Mouse (Mus musculus): ENCODE measurements around the gene Tuba1c.
"Not testable (repeated sequence)": the region's sequence is repeated elsewhere in the genome, so short reads cannot be mapped to it uniquely, and the experiment has no call there.

The Tuba1c gene

DNA sequence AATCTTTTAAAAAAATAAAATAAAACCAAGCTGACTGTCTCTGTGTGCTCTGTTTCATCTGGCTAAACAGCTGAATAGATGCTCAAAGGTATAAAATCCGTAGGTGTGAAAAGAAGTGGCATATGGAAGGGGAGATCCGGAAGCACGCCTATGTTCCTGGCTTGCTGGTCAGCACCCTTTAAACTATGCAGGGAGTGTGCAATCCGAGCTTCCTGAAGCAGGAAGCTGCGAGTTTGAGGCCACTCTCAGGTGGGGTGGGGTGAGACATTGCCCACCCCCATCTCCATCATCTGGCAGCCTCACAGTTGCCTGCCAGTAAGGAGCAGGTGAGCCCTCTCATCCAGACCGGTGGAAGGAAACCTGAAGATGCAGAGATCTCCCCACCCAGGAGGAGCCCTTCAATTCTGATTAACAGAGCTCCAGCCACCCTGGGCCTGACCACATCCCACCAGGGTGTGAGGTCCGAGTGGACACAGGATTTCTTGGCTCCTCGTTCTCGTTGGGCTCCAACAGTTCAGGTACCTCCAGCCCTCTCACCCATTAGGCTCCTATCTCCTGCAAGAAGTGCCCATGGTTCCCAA is 44.4 kb downstream of the Tuba1c start, which contains the start of gene Troap:
TSS of gene Troap (plus strand) at position 557 of the 581 bp plus-strand sequence.
- no peak for DNase-seq

DNA sequence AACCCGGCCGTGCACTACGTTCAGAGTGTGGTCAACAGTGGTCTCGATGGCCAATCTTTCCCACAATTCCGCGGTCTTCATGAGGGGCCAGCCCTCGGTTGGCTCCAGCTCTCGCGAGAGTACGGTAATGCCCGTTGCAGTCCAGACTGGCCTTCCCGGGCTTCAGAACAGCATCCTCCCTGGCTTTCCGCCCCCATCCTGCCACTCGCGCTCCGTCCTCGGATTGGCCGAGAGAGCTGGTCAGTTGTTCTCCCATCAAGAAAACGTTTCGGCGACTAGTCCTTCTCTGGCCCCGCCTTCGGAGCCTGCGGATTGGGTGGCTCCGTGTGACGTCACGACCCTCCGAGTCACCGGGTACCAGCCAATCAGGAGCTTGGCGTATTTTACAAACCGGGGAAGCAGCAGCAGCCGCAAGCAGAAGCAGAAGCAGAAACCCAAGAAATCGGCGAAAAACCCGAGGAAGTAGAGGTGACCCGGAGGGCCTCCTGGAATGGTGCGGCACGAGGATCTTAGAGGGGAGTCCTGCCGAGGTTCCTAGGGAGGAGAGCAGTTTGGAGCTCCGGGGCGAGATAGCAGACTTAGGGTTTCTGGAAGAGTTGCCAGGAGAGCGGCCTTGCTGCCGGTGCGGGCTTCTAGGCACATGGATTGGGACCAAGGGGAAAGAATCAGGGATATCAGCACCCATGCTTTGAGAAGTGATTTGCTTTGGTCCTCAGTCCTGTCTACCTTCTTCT is 45.1 kb downstream of the Tuba1c start:
- DNase-seq, result peak; percentile 98 to 99

DNA sequence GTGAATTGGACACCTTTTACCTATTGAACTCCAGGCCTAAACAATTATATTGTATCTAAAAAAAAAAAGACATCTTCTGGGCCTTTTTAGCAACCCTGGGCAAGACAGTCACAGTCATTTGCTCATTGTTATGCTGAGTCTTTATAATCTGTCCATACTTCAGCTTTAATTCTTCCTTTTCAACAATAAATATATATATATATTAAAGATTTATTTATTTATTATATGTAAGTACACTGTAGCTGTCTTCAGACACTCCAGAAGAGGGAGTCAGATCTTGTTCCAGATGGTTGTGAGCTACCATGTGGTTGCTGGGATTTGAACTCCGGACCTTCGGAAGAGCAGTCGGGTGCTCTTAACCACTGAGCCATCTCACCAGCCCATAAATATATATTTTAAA is 46.3 kb downstream of the Tuba1c start:
- not testable (repeated sequence) for DNase-seq

DNA sequence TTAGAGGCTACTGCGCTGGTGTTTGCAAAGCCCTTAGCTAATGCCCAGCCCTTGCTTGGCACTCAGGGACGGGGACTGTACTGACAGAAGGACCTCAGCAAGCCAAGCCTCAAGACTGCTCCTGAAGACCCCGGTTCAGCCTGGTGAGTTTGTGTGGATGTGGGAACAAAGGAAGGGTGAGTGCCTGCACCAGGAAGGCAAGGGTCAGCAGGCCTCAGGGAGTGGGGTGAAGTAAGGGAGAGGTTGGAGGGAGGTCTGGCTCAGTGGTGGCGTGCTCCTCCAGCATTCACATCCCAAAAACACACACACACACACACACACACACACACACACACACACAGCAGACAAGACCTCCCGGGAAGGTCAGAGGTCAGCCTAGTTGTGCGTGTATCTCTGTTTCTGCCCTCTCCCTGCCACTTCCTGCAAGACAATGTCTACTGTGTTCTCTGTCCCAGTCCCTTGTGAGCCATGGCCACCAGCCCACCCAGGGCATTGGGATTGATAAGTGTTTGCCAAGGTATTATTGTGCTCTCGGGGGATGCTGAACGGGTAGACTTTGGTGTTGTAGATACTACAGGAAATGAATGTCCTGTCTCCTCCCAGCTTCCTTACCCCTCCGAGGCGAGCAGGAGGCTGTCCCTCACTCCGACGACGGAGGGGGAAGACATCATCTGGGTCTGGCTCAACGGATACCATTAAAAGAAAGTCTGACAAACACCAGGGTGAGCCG is 48.7 kb downstream of the Tuba1c start:
- DNase-seq, result no peak

DNA sequence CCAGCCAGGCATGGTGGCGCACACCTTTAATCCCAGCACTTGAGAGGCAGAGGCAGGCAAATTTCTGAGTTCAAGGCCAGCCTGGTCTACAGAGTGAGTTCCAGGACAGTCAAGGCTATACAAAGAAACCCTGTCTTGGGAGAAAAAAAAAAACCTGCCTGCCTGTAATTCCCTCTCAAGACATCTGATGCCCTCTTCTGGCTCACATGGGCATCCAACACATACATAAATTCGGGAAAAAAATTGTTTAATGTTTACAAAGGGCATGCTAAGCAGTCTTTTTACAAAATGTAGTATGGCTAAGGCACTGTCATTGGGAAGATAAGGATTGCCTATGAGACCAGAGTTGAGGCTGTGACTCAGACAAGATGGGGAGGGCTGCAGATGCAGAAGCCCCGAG is 50.1 kb downstream of the Tuba1c start:
- DNase-seq, result no peak

DNA sequence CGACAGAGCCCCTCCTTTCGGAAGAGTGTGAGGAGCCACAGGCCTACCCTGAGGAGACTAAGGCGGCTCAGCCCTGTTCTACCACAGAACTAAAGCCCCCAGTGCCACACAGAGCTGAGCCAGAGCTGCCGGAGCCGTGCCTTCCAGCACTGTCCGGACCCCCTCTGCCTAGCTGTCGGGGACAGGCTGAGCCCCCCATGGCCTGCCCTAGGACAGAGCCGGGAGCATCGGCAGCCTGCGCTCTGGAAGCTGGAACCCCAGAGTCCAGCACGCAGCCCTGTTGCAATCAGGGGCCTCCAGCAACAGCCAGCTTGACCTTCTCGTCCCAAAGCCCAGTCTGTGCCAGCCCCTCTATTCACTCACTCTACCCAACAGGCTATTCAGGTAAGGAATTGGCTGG is 52.6 kb downstream of the Tuba1c start:
- DNase-seq, result no peak

DNA sequence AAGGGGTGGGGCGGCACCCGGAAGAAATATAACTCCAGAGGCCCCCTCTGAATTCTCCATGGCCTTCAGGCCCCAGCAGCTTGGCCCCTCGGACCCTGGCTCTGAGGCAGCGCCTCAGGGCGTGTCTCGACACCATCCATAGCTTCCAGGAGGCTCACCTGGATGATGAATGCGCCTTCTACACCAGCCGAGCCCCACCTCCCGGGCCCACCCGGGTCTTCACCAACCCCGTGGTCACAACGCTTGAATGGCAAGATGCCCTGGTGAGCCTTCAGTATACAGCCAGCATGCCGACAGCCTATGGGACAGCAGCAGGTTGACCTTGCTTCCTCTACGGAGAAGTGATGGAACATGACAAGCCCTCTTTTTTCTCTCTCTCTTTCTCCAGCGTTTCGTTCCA is 53.1 kb downstream of the Tuba1c start:
- no peak for DNase-seq

DNA sequence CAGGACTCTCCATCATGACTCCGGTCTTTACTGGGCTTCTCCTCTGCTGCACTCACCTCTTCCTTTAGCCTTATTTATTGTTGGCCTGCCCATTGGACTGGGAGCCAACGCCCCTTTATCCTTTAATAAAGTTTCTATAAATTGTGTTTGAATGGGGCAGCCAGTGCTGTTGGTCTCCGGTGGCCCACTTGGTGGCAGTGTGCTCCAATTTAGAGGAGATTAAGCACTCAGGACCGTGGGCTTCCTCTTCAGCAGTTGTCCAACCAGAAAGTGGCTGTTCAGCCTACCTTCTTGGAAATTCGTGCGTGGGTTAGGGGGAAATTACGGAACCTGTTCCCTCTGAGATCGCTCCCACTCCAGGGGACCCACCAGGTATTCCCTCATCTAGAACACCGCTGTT is 53.6 kb downstream of the Tuba1c start:
- DNase-seq, result peak in 1 of 2 experiments; percentile 32

DNA sequence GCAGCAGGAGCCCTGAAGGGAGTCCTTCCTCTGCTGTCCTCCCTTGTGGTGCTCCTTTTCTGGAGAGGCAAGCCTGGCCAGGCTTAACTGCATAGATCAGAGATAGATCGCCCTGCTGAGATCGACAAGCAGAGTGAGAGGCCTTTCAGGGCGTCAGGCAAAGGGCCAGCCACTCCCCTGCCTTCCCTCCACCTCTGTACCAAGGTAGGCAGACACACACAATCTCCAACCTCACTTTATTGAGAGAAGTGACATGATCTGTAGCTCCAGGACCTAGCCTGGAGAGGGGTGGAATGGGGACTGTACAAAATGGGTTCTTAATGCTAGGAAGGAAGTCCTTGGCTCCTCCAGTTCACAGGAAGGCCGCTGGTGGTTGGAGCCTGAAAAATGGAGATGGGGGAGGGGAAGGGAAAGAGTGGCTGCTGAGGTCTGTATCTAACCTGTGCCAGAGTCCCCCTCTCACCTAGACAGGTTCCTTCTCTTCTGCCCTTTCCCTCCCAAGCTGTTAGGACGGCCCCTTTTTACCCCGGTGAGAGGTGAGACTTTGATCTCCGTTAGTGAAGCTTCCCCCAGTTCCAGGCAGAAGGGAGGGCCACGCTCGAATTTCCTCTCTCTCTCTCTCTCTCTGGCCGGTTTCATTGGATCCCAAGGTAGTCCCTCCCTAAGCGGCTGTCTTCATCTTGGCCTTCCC is 54.3 kb downstream of the Tuba1c start:
- DNase-seq, result no peak

DNA sequence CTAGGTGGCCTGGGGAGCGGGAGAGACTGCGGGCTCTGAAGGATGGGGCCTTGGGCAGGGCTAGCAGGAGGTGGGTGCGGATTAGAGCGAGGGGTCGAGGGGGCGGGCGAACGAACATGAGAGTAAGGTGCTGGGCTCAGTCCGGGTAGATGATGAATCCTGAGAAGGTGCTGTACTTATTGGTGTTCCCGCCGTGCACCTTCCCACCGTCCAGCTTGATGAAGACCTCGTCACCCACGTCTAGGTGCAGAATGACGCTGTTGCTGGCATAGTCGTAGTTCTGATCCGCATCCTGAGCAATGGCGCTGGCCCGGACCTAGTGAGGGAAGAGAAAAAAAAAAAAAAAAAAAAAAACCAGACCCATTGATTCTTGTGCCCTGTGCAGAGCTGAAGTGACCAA is 54.9 kb downstream of the Tuba1c start:
- no peak for DNase-seq

DNA sequence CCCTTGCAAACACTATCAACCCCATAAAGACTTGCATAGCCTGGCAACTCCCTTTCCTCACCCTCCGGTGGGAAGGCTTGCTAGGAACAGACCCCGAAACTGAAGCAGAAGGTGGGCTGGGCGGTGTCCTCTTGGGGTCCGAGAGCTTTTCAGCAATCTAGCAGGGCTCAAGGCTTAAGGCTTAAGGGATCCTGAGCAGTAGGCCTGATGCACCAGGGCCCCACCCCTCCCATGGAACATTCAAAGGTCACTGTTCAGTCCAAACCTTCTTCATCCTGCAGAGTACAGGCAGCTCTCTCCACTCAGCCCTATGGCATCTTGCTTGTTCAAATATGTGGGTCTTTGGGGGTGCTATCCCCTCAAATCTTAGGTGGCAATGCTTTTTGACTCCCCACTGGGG is 56.3 kb downstream of the Tuba1c start:
- no peak for DNase-seq

DNA sequence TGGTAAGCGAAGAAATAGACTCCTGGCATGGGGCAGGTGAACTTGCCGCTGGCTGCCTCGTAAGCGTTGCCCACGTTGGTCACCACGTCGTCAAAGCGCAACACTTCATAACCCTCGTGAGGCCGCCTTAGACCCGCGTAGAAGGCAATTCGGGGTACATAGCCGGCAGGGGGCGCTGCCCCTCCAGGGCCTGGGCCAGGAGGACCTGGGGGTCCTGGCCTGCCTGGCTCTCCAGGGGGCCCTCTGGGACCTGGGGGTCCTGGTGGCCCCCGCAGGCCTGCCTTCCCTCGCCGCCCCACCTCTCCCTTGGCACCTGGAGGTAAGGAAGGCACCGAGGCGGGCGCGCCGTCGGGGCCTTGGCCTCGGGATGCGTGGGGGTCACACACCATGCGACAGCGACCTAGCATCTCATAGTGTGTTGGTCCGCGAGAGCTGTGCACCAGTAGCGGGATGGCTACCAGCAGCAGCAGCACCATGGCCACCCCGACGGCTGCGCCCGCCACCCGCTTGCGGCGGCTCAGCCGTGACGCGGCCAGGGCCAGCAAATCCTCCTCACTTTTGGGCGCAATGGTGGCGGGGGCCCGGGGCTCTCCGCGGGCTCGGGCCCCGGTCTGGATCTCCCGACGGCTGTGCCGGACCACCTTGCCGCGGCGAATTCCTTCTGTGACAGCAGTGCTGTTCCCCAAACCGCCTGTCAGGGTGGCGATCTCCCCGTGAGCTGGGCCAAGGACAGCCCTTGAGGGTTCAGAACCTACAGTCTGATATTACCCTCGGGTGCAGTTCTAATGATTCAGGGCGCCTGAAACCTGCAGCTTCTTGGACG is 57.8 kb downstream of the Tuba1c start, which contains the start of gene C1ql4:
TSS of gene C1ql4 (minus strand) at position 565 of the 823 bp plus-strand sequence.
- no peak for DNase-seq

Data from cerebellum, postnatal 36 days (tissue).